Mouse (Mus musculus): Measurements from ENCODE around the gene Tnfrsf13b. TPM values are rescaled to one million over a fixed set of nuclear protein-coding genes. Genes with fewer than 3 reads are reported as not detected.
"Not testable (repeated sequence)": the region's sequence is repeated elsewhere in the genome, so short reads cannot be mapped to it uniquely, and the experiment has no call there.

The Tnfrsf13b gene
- polyA plus RNA-seq, 1 experiment from 2014 or later, result 2.0 TPM

- no peaks in the 10 kb centered on the region for H3K9me3 ChIP-seq (ENCODE audit: control insufficient read depth, low read length)
- H3K4me2 ChIP-seq (ENCODE audit: low read length), result no peak overlapping the region
- WGBS, result 73% methylated on average over 11 of the region's 11 CpGs
- H3K4me3 ChIP-seq (ENCODE audit: low read length), result no peak overlapping the region
- no peaks in the 10 kb centered on the region for H3K4me1 ChIP-seq (ENCODE audit: control insufficient read depth, insufficient read depth, low read depth, low read length)
- no peak for ATAC-seq
- no peak overlapping the region for H3K9ac ChIP-seq (ENCODE audit: low read depth, low read length)
- H3K27me3 ChIP-seq (replicated peaks; ENCODE audit: control insufficient read depth, insufficient read depth, low read length), result no peaks in the 10 kb centered on the region
- no peak overlapping the region for H3K27ac ChIP-seq (ENCODE audit: low read depth, low read length)
- peaks cover 80% of the 10 kb centered on the region for H3K36me3 ChIP-seq (ENCODE audit: control insufficient read depth, insufficient read depth, low read length)
Observed at GRCm38 (mm10) chr11:61159796-61160732, 33.5 kb downstream of the Tnfrsf13b start.

- ATAC-seq, result no peak
- WGBS, result 93% methylated on average over 13 of the region's 13 CpGs
- Histone ChIP-seq H3K9ac (ENCODE audit: low read depth, low read length) (no peak overlapping the region), H3K4me2 (ENCODE audit: low read length) (no peak overlapping the region), H3K4me1 (ENCODE audit: control insufficient read depth, insufficient read depth, low read depth, low read length) (no peaks in the 10 kb centered on the region), H3K36me3 (ENCODE audit: control insufficient read depth, insufficient read depth, low read length) (peaks cover 76% of the 10 kb centered on the region), H3K27me3 (replicated peaks; ENCODE audit: control insufficient read depth, insufficient read depth, low read length) (no peaks in the 10 kb centered on the region), H3K4me3 (ENCODE audit: low read length) (no peak overlapping the region), H3K27ac (ENCODE audit: low read depth, low read length) (no peak overlapping the region), H3K9me3 (ENCODE audit: control insufficient read depth, low read length) (no peaks in the 10 kb centered on the region)
Observed at GRCm38 (mm10) chr11:61161121-61161520, 34.6 kb downstream of the Tnfrsf13b start.

- peaks cover 65% of the 10 kb centered on the region for H3K36me3 ChIP-seq (ENCODE audit: control insufficient read depth, insufficient read depth, low read length)
- H3K9me3 ChIP-seq (ENCODE audit: control insufficient read depth, low read length), result no peaks in the 10 kb centered on the region
- no peaks in the 10 kb centered on the region for H3K27me3 ChIP-seq (replicated peaks; ENCODE audit: control insufficient read depth, insufficient read depth, low read length)
- no peak overlapping the region for H3K27ac ChIP-seq (ENCODE audit: low read depth, low read length)
- no peaks in the 10 kb centered on the region for H3K4me1 ChIP-seq (ENCODE audit: control insufficient read depth, insufficient read depth, low read depth, low read length)
- no peak overlapping the region for H3K4me3 ChIP-seq (ENCODE audit: low read length)
- no peak for ATAC-seq
- H3K4me2 ChIP-seq (ENCODE audit: low read length), result no peak overlapping the region
- H3K9ac ChIP-seq (ENCODE audit: low read depth, low read length), result no peak overlapping the region
- WGBS, result 95% methylated on average over 14 of the region's 14 CpGs
Observed at GRCm38 (mm10) chr11:61162776-61163175, 36.2 kb downstream of the Tnfrsf13b start.

- Histone ChIP-seq H3K4me2 (ENCODE audit: low read length) (no peak overlapping the region), H3K36me3 (ENCODE audit: control insufficient read depth, insufficient read depth, low read length) (peaks cover 61% of the 10 kb centered on the region), H3K9ac (ENCODE audit: low read depth, low read length) (no peak overlapping the region), H3K4me1 (ENCODE audit: control insufficient read depth, insufficient read depth, low read depth, low read length) (no peaks in the 10 kb centered on the region; the same call in 1 of the 2 replicates), H3K27ac (ENCODE audit: low read depth, low read length) (no peak overlapping the region), H3K9me3 (ENCODE audit: control insufficient read depth, low read length) (no peaks in the 10 kb centered on the region), H3K27me3 (replicated peaks; ENCODE audit: control insufficient read depth, insufficient read depth, low read length) (no peaks in the 10 kb centered on the region), H3K4me3 (ENCODE audit: low read length) (no peak overlapping the region)
- no peak for ATAC-seq
- WGBS, result 93% methylated on average over 3 of the region's 3 CpGs
Observed at GRCm38 (mm10) chr11:61163341-61163740, 36.8 kb downstream of the Tnfrsf13b start.

- Histone ChIP-seq H3K27ac (ENCODE audit: low read depth, low read length) (no peak overlapping the region), H3K27me3 (replicated peaks; ENCODE audit: control insufficient read depth, insufficient read depth, low read length) (no peaks in the 10 kb centered on the region), H3K4me1 (ENCODE audit: control insufficient read depth, insufficient read depth, low read depth, low read length) (peaks cover 4% of the 10 kb centered on the region), H3K36me3 (ENCODE audit: control insufficient read depth, insufficient read depth, low read length) (peaks cover 55% of the 10 kb centered on the region), H3K4me3 (ENCODE audit: low read length) (no peak overlapping the region), H3K9me3 (ENCODE audit: control insufficient read depth, low read length) (no peaks in the 10 kb centered on the region), H3K9ac (ENCODE audit: low read depth, low read length) (no peak overlapping the region), H3K4me2 (ENCODE audit: low read length) (no peak overlapping the region)
- 90% methylated on average over 6 of the region's 6 CpGs for WGBS
- no peak for ATAC-seq
Observed at GRCm38 (mm10) chr11:61164366-61164765, 37.8 kb downstream of the Tnfrsf13b start.

- H3K4me2 ChIP-seq (ENCODE audit: low read length), result no peak overlapping the region
- H3K36me3 ChIP-seq (ENCODE audit: control insufficient read depth, insufficient read depth, low read length), result peaks cover 50% of the 10 kb centered on the region
- no peak for ATAC-seq
- peaks cover 9% of the 10 kb centered on the region for H3K4me1 ChIP-seq (ENCODE audit: control insufficient read depth, insufficient read depth, low read depth, low read length)
- no peaks in the 10 kb centered on the region for H3K27me3 ChIP-seq (replicated peaks; ENCODE audit: control insufficient read depth, insufficient read depth, low read length)
- H3K9me3 ChIP-seq (ENCODE audit: control insufficient read depth, low read length), result no peaks in the 10 kb centered on the region
- H3K9ac ChIP-seq (ENCODE audit: low read depth, low read length), result no peak overlapping the region
- 95% methylated on average over 10 of the region's 10 CpGs for WGBS
- no peak overlapping the region for H3K27ac ChIP-seq (ENCODE audit: low read depth, low read length)
- H3K4me3 ChIP-seq (ENCODE audit: low read length), result no peak overlapping the region
Observed at GRCm38 (mm10) chr11:61164881-61165280, 38.3 kb downstream of the Tnfrsf13b start.

- no peak for ATAC-seq
- no peaks in the 10 kb centered on the region for H3K9me3 ChIP-seq (ENCODE audit: control insufficient read depth, low read length)
- H3K4me2 ChIP-seq (ENCODE audit: low read length), result no peak overlapping the region
- H3K27ac ChIP-seq (ENCODE audit: low read depth, low read length), result no peak overlapping the region
- H3K4me1 ChIP-seq (ENCODE audit: control insufficient read depth, insufficient read depth, low read depth, low read length), result peaks cover 41% of the 10 kb centered on the region
- H3K36me3 ChIP-seq (ENCODE audit: control insufficient read depth, insufficient read depth, low read length), result peaks cover 11% of the 10 kb centered on the region
- 77% methylated on average over 5 of the region's 5 CpGs for WGBS
- no peak overlapping the region for H3K9ac ChIP-seq (ENCODE audit: low read depth, low read length)
- H3K4me3 ChIP-seq (ENCODE audit: low read length), result no peak overlapping the region
- H3K27me3 ChIP-seq (replicated peaks; ENCODE audit: control insufficient read depth, insufficient read depth, low read length), result no peaks in the 10 kb centered on the region
Observed at GRCm38 (mm10) chr11:61170184-61170583, 43.6 kb downstream of the Tnfrsf13b start.

- Histone ChIP-seq H3K4me1 (ENCODE audit: control insufficient read depth, insufficient read depth, low read depth, low read length) (peaks cover 44% of the 10 kb centered on the region), H3K4me3 (ENCODE audit: low read length) (peak overlapping the region; percentile 96), H3K4me2 (ENCODE audit: low read length) (peak overlapping the region; percentile 71), H3K9ac (ENCODE audit: low read depth, low read length) (peak overlapping the region; percentile 47)
- H3K27me3 ChIP-seq (replicated peaks; ENCODE audit: control insufficient read depth, insufficient read depth, low read length); H3K36me3 ChIP-seq (ENCODE audit: control insufficient read depth, insufficient read depth, low read length); H3K9me3 ChIP-seq (ENCODE audit: control insufficient read depth, low read length); ATAC-seq; H3K27ac ChIP-seq (ENCODE audit: low read depth, low read length): not testable (repeated sequence)
- 26% methylated on average over 15 of the region's 15 CpGs for WGBS
Observed at GRCm38 (mm10) chr11:61173477-61173876, 46.9 kb downstream of the Tnfrsf13b start.

GRCm38 (mm10) chr11:61174291-61174820 is 47.8 kb downstream of the Tnfrsf13b start:
- H3K9ac ChIP-seq (ENCODE audit: low read depth, low read length), result peak overlapping the region; percentile 100
- peaks cover 40% of the 10 kb centered on the region for H3K4me1 ChIP-seq (ENCODE audit: control insufficient read depth, insufficient read depth, low read depth, low read length)
- under 1% methylated on average over 28 of the region's 28 CpGs for WGBS
- peak overlapping the region; percentile 71 for H3K4me2 ChIP-seq (ENCODE audit: low read length)
- no peaks in the 10 kb centered on the region for H3K27me3 ChIP-seq (replicated peaks; ENCODE audit: control insufficient read depth, insufficient read depth, low read length)
- H3K27ac ChIP-seq (ENCODE audit: low read depth, low read length), result peak overlapping the region; percentile 98
- peak overlapping the region; percentile 96 for H3K4me3 ChIP-seq (ENCODE audit: low read length)
- ATAC-seq, result peak; percentile 12
- no peaks in the 10 kb centered on the region for H3K36me3 ChIP-seq (ENCODE audit: control insufficient read depth, insufficient read depth, low read length)
- no peaks in the 10 kb centered on the region for H3K9me3 ChIP-seq (ENCODE audit: control insufficient read depth, low read length)
